Mouse (Mus musculus) embryonic facial prominence, embryonic 14.5 days (tissue): ENCODE measurements at regions not wholly inside any gene's neighbourhood (a gene's known extent, or its start where the extent isn't known, plus 50 kb on each side); places are given as distances from the start of the nearest gene placed in this dataset.
A peak's percentile ranks its signal among the peaks of the same experiment; 100 is the strongest.

Experiments
- ATAC-seq: fragments of 200-750 bp; cut with Nextera tagmentation; 2 replicates; pipeline ENCODE4 v1.8.0; 2017; ENCODE audit warnings: low read depth, moderate number of reproducible peaks, moderate TSS enrichment
- DNase-seq: peaks from one replicate; pipeline ENCODE4 v3.0.0-alpha.2; 2015; ENCODE audit warnings: low spot score
- H3K27ac ChIP-seq: fragments of 300-500 bp; sonication (generic); replicated peaks from 2 replicates; pipeline ENCODE4 v1.5.1; 2014; ENCODE audit warnings: low read depth, mild to moderate bottlenecking, low read length, moderate library complexity
- H3K27me3 ChIP-seq: fragments of 300-500 bp; sonication (generic); replicated peaks from 2 replicates; pipeline ENCODE4 v1.6.1; 2014; ENCODE audit warnings: low read length; ENCODE audit not compliant: control insufficient read depth, insufficient read depth
- H3K36me3 ChIP-seq: fragments of 300-500 bp; sonication (generic); 2 replicates; pipeline ENCODE4 v1.6.1; 2014; ENCODE audit warnings: low read length, mixed read lengths; ENCODE audit not compliant: control insufficient read depth, insufficient read depth
- H3K4me1 ChIP-seq: fragments of 300-500 bp; sonication (generic); 2 replicates; pipeline ENCODE4 v1.6.1; 2014; ENCODE audit warnings: antibody characterized with exemption, low read length; ENCODE audit not compliant: control insufficient read depth, insufficient read depth
- H3K4me2 ChIP-seq: fragments of 300-500 bp; sonication (generic); 2 replicates; pipeline ENCODE4 v1.6.1; 2014; ENCODE audit warnings: low read depth, mild to moderate bottlenecking, low read length, moderate library complexity, mixed read lengths
- H3K4me3 ChIP-seq: fragments of 300-500 bp; sonication (generic); 2 replicates; pipeline ENCODE4 v1.5.1; 2014; ENCODE audit warnings: low read depth, mild to moderate bottlenecking, low read length
- H3K9ac ChIP-seq: fragments of 300-500 bp; sonication (generic); 2 replicates; pipeline ENCODE4 v1.6.1; 2014; ENCODE audit warnings: low read depth, mild to moderate bottlenecking, low read length, moderate library complexity, mixed read lengths
- H3K9me3 ChIP-seq: fragments of 300-500 bp; sonication (generic); 2 replicates; pipeline ENCODE4 v1.6.1; 2016; ENCODE audit warnings: low read length; ENCODE audit not compliant: control insufficient read depth
- WGBS: fragments of 180-500 bp; shearing (Covaris S2); extraction: QIAGEN DNeasy Blood & Tissue Kit; methylation state at CpG from one replicate; pipeline ENCODE4 v1.1.7; 2014; 5-methylcytosine and 5-hydroxymethylcytosine counted together

- Histone ChIP-seq H3K4me2 (no peak overlapping the region), H3K4me3 (no peak overlapping the region), H3K9me3 (peaks cover 4% of the 10 kb centered on the region; the same call in 1 of the 2 replicates), H3K4me1 (no peaks in the 10 kb centered on the region), H3K27ac (no peak overlapping the region), H3K27me3 (no peaks in the 10 kb centered on the region), H3K36me3 (no peaks in the 10 kb centered on the region), H3K9ac (no peak overlapping the region)
- 77% methylated on average over 3 of the region's 3 CpGs for WGBS
- ATAC-seq (no peak), DNase-seq (no peak)
These were observed 419.5 kb downstream of the Hdgfl1 start for GRCm38 (mm10) chr13:26350510-26350909.

- ATAC-seq, result no peak
- Histone ChIP-seq H3K4me3 (no peak overlapping the region), H3K4me2 (no peak overlapping the region), H3K27ac (no peak overlapping the region), H3K4me1 (no peaks in the 10 kb centered on the region), H3K9ac (no peak overlapping the region), H3K36me3 (no peaks in the 10 kb centered on the region), H3K27me3 (no peaks in the 10 kb centered on the region), H3K9me3 (no peaks in the 10 kb centered on the region)
- 66% methylated on average over 3 of the region's 3 CpGs for WGBS
- DNase-seq, result no peak
These were observed 431.2 kb downstream of the Hdgfl1 start for GRCm38 (mm10) chr13:26338795-26339194.

- H3K9ac ChIP-seq, result no peak overlapping the region
- 71% methylated on average over 3 of the region's 3 CpGs for WGBS
These were observed 444.9 kb downstream of the Hdgfl1 start for GRCm38 (mm10) chr13:26325066-26325465.

GRCm38 (mm10) chr13:26324633-26325032 lies 445.3 kb downstream of the Hdgfl1 start:
- H3K27ac ChIP-seq, result no peak overlapping the region
- DNase-seq (no peak), ATAC-seq (no peak)
- no peak overlapping the region for H3K4me2 ChIP-seq
- no peaks in the 10 kb centered on the region for H3K4me1 ChIP-seq
- H3K9ac ChIP-seq, result no peak overlapping the region
- 67% methylated on average over 6 of the region's 6 CpGs for WGBS
- no peak overlapping the region for H3K4me3 ChIP-seq
- H3K27me3 ChIP-seq, result no peaks in the 10 kb centered on the region
- no peaks in the 10 kb centered on the region for H3K36me3 ChIP-seq
- H3K9me3 ChIP-seq, result no peaks in the 10 kb centered on the region

More at GRCm38 (mm10) chr13:26325066-26325465, 444.9 kb downstream of the Hdgfl1 start:
- Histone ChIP-seq H3K4me1 (no peaks in the 10 kb centered on the region), H3K4me3 (no peak overlapping the region), H3K36me3 (no peaks in the 10 kb centered on the region), H3K27me3 (no peaks in the 10 kb centered on the region), H3K27ac (no peak overlapping the region), H3K9me3 (no peaks in the 10 kb centered on the region), H3K4me2 (no peak overlapping the region)
- ATAC-seq, result no peak
- DNase-seq, result no peak

GRCm38 (mm10) chr13:26318557-26318956 lies 451.4 kb downstream of the Hdgfl1 start:
- Histone ChIP-seq H3K27me3 (no peaks in the 10 kb centered on the region), H3K27ac (no peak overlapping the region), H3K4me1 (no peaks in the 10 kb centered on the region), H3K4me3 (no peak overlapping the region), H3K9me3 (no peaks in the 10 kb centered on the region), H3K4me2 (no peak overlapping the region), H3K9ac (no peak overlapping the region), H3K36me3 (no peaks in the 10 kb centered on the region)
- no peak for DNase-seq
- ATAC-seq, result peak; percentile 55; the same call in 1 of the 2 replicates
- WGBS, result 53% methylated on average over 5 of the region's 5 CpGs

- no peak overlapping the region for H3K27ac ChIP-seq
These were observed 457.5 kb downstream of the Hdgfl1 start for GRCm38 (mm10) chr13:26312246-26313010.

GRCm38 (mm10) chr13:26284073-26284444 lies 485.9 kb downstream of the Hdgfl1 start:
- H3K4me2 ChIP-seq, result peak overlapping the region; percentile 31; the same call in 1 of the 2 replicates
- H3K27ac ChIP-seq, result peak overlapping the region; percentile 57; the same call in 1 of the 2 replicates
- no peaks in the 10 kb centered on the region for H3K27me3 ChIP-seq
- H3K9me3 ChIP-seq, result no peaks in the 10 kb centered on the region
- no peak overlapping the region for H3K4me3 ChIP-seq
- WGBS, result 23% methylated on average over 3 of the region's 3 CpGs
- ATAC-seq (no peak), DNase-seq (peak; percentile 70)
- peaks cover 6% of the 10 kb centered on the region; the same call in 1 of the 2 replicates for H3K4me1 ChIP-seq
- no peak overlapping the region for H3K9ac ChIP-seq
- H3K36me3 ChIP-seq, result no peaks in the 10 kb centered on the region

More at GRCm38 (mm10) chr13:26312246-26313010, 457.5 kb downstream of the Hdgfl1 start:
- Histone ChIP-seq H3K4me1 (no peaks in the 10 kb centered on the region), H3K36me3 (no peaks in the 10 kb centered on the region), H3K9ac (no peak overlapping the region), H3K4me2 (no peak overlapping the region), H3K9me3 (0 out of 2 replicates have a peak, but pooled peaks cover 6% of the 10 kb centered on the region), H3K27me3 (no peaks in the 10 kb centered on the region), H3K4me3 (no peak overlapping the region)
- no peak for DNase-seq
- WGBS, result 61% methylated on average over 7 of the region's 7 CpGs
- ATAC-seq, result no peak

- Histone ChIP-seq H3K4me3 (no peak overlapping the region), H3K9ac (no peak overlapping the region), H3K9me3 (no peaks in the 10 kb centered on the region), H3K4me2 (peak overlapping the region; percentile 31; the same call in 1 of the 2 replicates), H3K36me3 (no peaks in the 10 kb centered on the region), H3K27me3 (no peaks in the 10 kb centered on the region), H3K4me1 (peaks cover 6% of the 10 kb centered on the region; the same call in 1 of the 2 replicates), H3K27ac (peak overlapping the region; percentile 57)
- peak; percentile 83 for DNase-seq
- ATAC-seq, result peak; percentile 90
- 29% methylated on average over 6 of the region's 6 CpGs for WGBS
These were observed 486.4 kb downstream of the Hdgfl1 start for GRCm38 (mm10) chr13:26283397-26284072.
